Comparison of ENCODE assay signal across 9 mouse cellular contexts in genomic region chr17:26933419-26933818, GRCm38 (mm10). TPM values are rescaled to one million over a fixed set of nuclear protein-coding genes. Genes with fewer than 3 reads are reported as not detected.
DNase-seq lines count a peak whose midpoint lies in the region; ATAC-seq and TF ChIP-seq lines count a peak whose summit lies in the region.
"Had no signal": no experiment of that assay in that cellular context is flagged by ENCODE, and none has a peak within 500 bp of the region (broad histone marks: within the 10 kb centered on the region; RNA-seq: fewer than 3 reads in every experiment).

No protein-coding gene starts in this region.

- H3K9me3 ChIP-seq in heart, postnatal 0 days (replicated peaks; ENCODE audit: control insufficient read depth, low read length): no peaks in the 10 kb centered on the region
- H3K9me3 ChIP-seq in hindbrain, embryonic 13.5 days: no peaks in the 10 kb centered on the region

- intact Hi-C loops in heart, postnatal 25 days (cut with DNase I): no loop called here

- TF ChIP-seq CTCF in heart, postnatal 0 days (IDR thresholded peaks at IDR 0.05; ENCODE audit: low read depth): no peak

- H3K4me2 ChIP-seq in heart, postnatal 0 days (ENCODE audit: low read depth, low read length): peak overlapping the region; percentile 94
- peak overlapping the region; percentile 96 for H3K4me2 ChIP-seq in hindbrain, embryonic 13.5 days

- ATAC-seq in heart, postnatal 0 days (ENCODE audit: insufficient read depth, low read depth): no peak
- peak; percentile 26; the same call in 1 of the 2 replicates for ATAC-seq in hindbrain, embryonic 13.5 days (ENCODE audit: low FRiP score)
- ATAC-seq in megakaryocyte-erythroid progenitor cell, adult 5-6 weeks (replicated peaks; ENCODE audit: low FRiP score, low TSS enrichment, poor library complexity, severe bottlenecking): peak; percentile 3; the same call in 1 of the 2 replicates
- ATAC-seq in CD4-positive, CD25-positive, alpha-beta regulatory T cell, adult 4 months: no peak

- H3K36me3 ChIP-seq in heart, postnatal 0 days (replicated peaks; ENCODE audit: control insufficient read depth, insufficient read depth, low read length): peaks cover 37% of the 10 kb centered on the region
- H3K36me3 ChIP-seq in hindbrain, embryonic 13.5 days: peaks cover 39% of the 10 kb centered on the region

- no peak for DNase-seq in heart, postnatal 0 days (ENCODE audit: low spot score)
- DNase-seq in heart, postnatal 25 days (ENCODE audit: low spot score): no peak
- DNase-seq in adipocyte (ENCODE audit: low spot score): peak; percentile 39
- DNase-seq in layer of hippocampus, adult 9-10 months (ENCODE audit: low spot score): no peak
- no peak for DNase-seq in thymus, postnatal 0 days (ENCODE audit: low spot score)

- peak overlapping the region; percentile 72 for H3K4me3 ChIP-seq in heart, postnatal 0 days (ENCODE audit: low read depth, low read length)
- peak overlapping the region; percentile 63 for H3K4me3 ChIP-seq in hindbrain, embryonic 13.5 days

- H3K27me3 ChIP-seq in heart, postnatal 0 days (ENCODE audit: control insufficient read depth, insufficient read depth, low read length): no peaks in the 10 kb centered on the region
- H3K27me3 ChIP-seq in hindbrain, embryonic 13.5 days: no peaks in the 10 kb centered on the region
- H3K27me3 ChIP-seq: Patski had no signal

- H3K4me1 ChIP-seq in heart, postnatal 0 days (ENCODE audit: control insufficient read depth, insufficient read depth): peaks cover 18% of the 10 kb centered on the region
- peaks cover 44% of the 10 kb centered on the region for H3K4me1 ChIP-seq in hindbrain, embryonic 13.5 days (replicated peaks)

- H3K27ac ChIP-seq in heart, postnatal 0 days (ENCODE audit: low read depth): peak overlapping the region; percentile 80
- peak overlapping the region; percentile 89 for H3K27ac ChIP-seq in hindbrain, embryonic 13.5 days

- TF ChIP-seq EP300 in heart, postnatal 0 days (IDR thresholded peaks at IDR 0.05; ENCODE audit: low read depth): no peak

- 5% methylated on average over 13 of the region's 13 CpGs for WGBS in heart, postnatal 0 days
- WGBS in hindbrain, embryonic 13.5 days: 12% methylated on average over 13 of the region's 13 CpGs

- H3K9ac ChIP-seq in heart, postnatal 0 days (replicated peaks; ENCODE audit: low read depth, low read length): peak overlapping the region; percentile 68
- H3K9ac ChIP-seq in hindbrain, embryonic 13.5 days: peak overlapping the region; percentile 88

RNA-seq across cellular contexts. Expression of gene Phf1, which starts 0.6 kb away (rescaled TPM):
- 13.7 and 16.3 TPM in 2 replicates for total RNA-seq in heart, postnatal 0 days (2014; rRNA removed; ENCODE audit: low replicate concordance)
- 6.3 and 7.2 TPM in 2 replicates for polyA plus RNA-seq in heart, postnatal 0 days (2015; fragmentation: Nextera tagmentation; extraction: Ambion mirVana)
- total RNA-seq in heart, postnatal 25 days (2021): 10 to 100 TPM; 10.8 to 12.3 TPM
- polyA plus RNA-seq in hindbrain, embryonic 13.5 days (2015; fragmentation: Nextera tagmentation; extraction: Ambion mirVana): 17.9 and 19.2 TPM in 2 replicates
- 8.2 and 11.6 TPM in 2 replicates for total RNA-seq in megakaryocyte-erythroid progenitor cell, adult 5-6 weeks (2014; fragmentation: Nextera tagmentation)
- total RNA-seq in megakaryocyte-erythroid progenitor cell, adult 5-6 weeks (2017): 2.2 and 2.8 TPM in 2 replicates
- 10 to 100 TPM; 11.1 to 12.1 TPM for polyA plus RNA-seq in CD4-positive, CD25-positive, alpha-beta regulatory T cell, adult 4 months (2017; shearing (Covaris generic))
- 8.5 and 9.3 TPM in 2 replicates for polyA plus RNA-seq in thymus, postnatal 0 days (2015; fragmentation: Nextera tagmentation; extraction: Ambion mirVana)

RNA-seq across cellular contexts. Expression of gene Cuta, which starts 6.0 kb away (rescaled TPM):
- total RNA-seq in heart, postnatal 0 days (2014; rRNA removed; ENCODE audit: low replicate concordance): 80.2 and 107 TPM in 2 replicates
- polyA plus RNA-seq in heart, postnatal 0 days (2015; fragmentation: Nextera tagmentation; extraction: Ambion mirVana): 180 and 193 TPM in 2 replicates
- total RNA-seq in heart, postnatal 25 days (2021): 10 to 100 TPM; 91.4 to 92.5 TPM
- 133 and 148 TPM in 2 replicates for polyA plus RNA-seq in hindbrain, embryonic 13.5 days (2015; fragmentation: Nextera tagmentation; extraction: Ambion mirVana)
- 154 and 184 TPM in 2 replicates for total RNA-seq in megakaryocyte-erythroid progenitor cell, adult 5-6 weeks (2014; fragmentation: Nextera tagmentation)
- total RNA-seq in megakaryocyte-erythroid progenitor cell, adult 5-6 weeks (2017): 55.2 and 93.0 TPM in 2 replicates
- 100 to 1,000 TPM; 153 to 166 TPM for polyA plus RNA-seq in CD4-positive, CD25-positive, alpha-beta regulatory T cell, adult 4 months (2017; shearing (Covaris generic))
- polyA plus RNA-seq in thymus, postnatal 0 days (2015; fragmentation: Nextera tagmentation; extraction: Ambion mirVana): 237 and 241 TPM in 2 replicates

RNA-seq across cellular contexts. Expression of gene Syngap1, which starts 7.6 kb away (rescaled TPM):
- 4.3 and 6.6 TPM in 2 replicates for total RNA-seq in heart, postnatal 0 days (2014; rRNA removed; ENCODE audit: low replicate concordance)
- 0.41 and 0.45 TPM in 2 replicates for polyA plus RNA-seq in heart, postnatal 0 days (2015; fragmentation: Nextera tagmentation; extraction: Ambion mirVana)
- total RNA-seq in heart, postnatal 25 days (2021): 1 to 10 TPM; 5.3 to 5.5 TPM
- 4.6 and 5.9 TPM in 2 replicates for polyA plus RNA-seq in hindbrain, embryonic 13.5 days (2015; fragmentation: Nextera tagmentation; extraction: Ambion mirVana)
- total RNA-seq in megakaryocyte-erythroid progenitor cell, adult 5-6 weeks (2014; fragmentation: Nextera tagmentation): 18.2 and 33.6 TPM in 2 replicates
- total RNA-seq in megakaryocyte-erythroid progenitor cell, adult 5-6 weeks (2017): 7.7 and 9.1 TPM in 2 replicates
- polyA plus RNA-seq in CD4-positive, CD25-positive, alpha-beta regulatory T cell, adult 4 months (2017; shearing (Covaris generic)): not detected
- polyA plus RNA-seq in thymus, postnatal 0 days (2015; fragmentation: Nextera tagmentation; extraction: Ambion mirVana): 0.21 TPM in 2 replicates

RNA-seq across cellular contexts. Expression of gene Kifc5b, which starts 16.5 kb away (rescaled TPM):
- 4.5 and 4.8 TPM in 2 replicates for total RNA-seq in heart, postnatal 0 days (2014; rRNA removed; ENCODE audit: low replicate concordance)
- polyA plus RNA-seq in heart, postnatal 0 days (2015; fragmentation: Nextera tagmentation; extraction: Ambion mirVana): 0.93 and 1.5 TPM in 2 replicates
- under 1 TPM; 0.44 to 0.48 TPM for total RNA-seq in heart, postnatal 25 days (2021)
- polyA plus RNA-seq in hindbrain, embryonic 13.5 days (2015; fragmentation: Nextera tagmentation; extraction: Ambion mirVana): 3.6 and 4.5 TPM in 2 replicates
- 15.6 and 19.6 TPM in 2 replicates for total RNA-seq in megakaryocyte-erythroid progenitor cell, adult 5-6 weeks (2014; fragmentation: Nextera tagmentation)
- total RNA-seq in megakaryocyte-erythroid progenitor cell, adult 5-6 weeks (2017): 9.1 and 9.7 TPM in 2 replicates
- 1 to 10 TPM; 1.4 to 3.3 TPM for polyA plus RNA-seq in CD4-positive, CD25-positive, alpha-beta regulatory T cell, adult 4 months (2017; shearing (Covaris generic))
- polyA plus RNA-seq in thymus, postnatal 0 days (2015; fragmentation: Nextera tagmentation; extraction: Ambion mirVana): 4.2 and 5.8 TPM in 2 replicates

RNA-seq across cellular contexts. Expression of gene Zbtb9, which starts 39.5 kb away (rescaled TPM):
- 4.0 and 10.9 TPM in 2 replicates for total RNA-seq in heart, postnatal 0 days (2014; rRNA removed; ENCODE audit: low replicate concordance)
- 5.0 and 5.4 TPM in 2 replicates for polyA plus RNA-seq in heart, postnatal 0 days (2015; fragmentation: Nextera tagmentation; extraction: Ambion mirVana)
- 1 to 10 TPM; 2.9 to 3.8 TPM for total RNA-seq in heart, postnatal 25 days (2021)
- 17.8 and 18.0 TPM in 2 replicates for polyA plus RNA-seq in hindbrain, embryonic 13.5 days (2015; fragmentation: Nextera tagmentation; extraction: Ambion mirVana)
- 5.5 and 14.6 TPM in 2 replicates for total RNA-seq in megakaryocyte-erythroid progenitor cell, adult 5-6 weeks (2014; fragmentation: Nextera tagmentation)
- total RNA-seq in megakaryocyte-erythroid progenitor cell, adult 5-6 weeks (2017): 18.3 and 22.0 TPM in 2 replicates
- 10 to 100 TPM; 11.5 to 15.6 TPM for polyA plus RNA-seq in CD4-positive, CD25-positive, alpha-beta regulatory T cell, adult 4 months (2017; shearing (Covaris generic))
- polyA plus RNA-seq in thymus, postnatal 0 days (2015; fragmentation: Nextera tagmentation; extraction: Ambion mirVana): 21.1 and 24.0 TPM in 2 replicates

Comparison
In these comparisons a context has a peak if more than half of its experiments do, and no peak if none do; other contexts are left out.
1. ATAC-seq: peak in hindbrain, embryonic 13.5 days (single experiment) and megakaryocyte-erythroid progenitor cell, adult 5-6 weeks (single experiment); none in heart, postnatal 0 days (single experiment) and CD4-positive, CD25-positive, alpha-beta regulatory T cell, adult 4 months (single experiment).